Mouse (Mus musculus) adrenal gland (tissue): Measurements from ENCODE around the gene Efr3b.
"Not testable (repeated sequence)": the region's sequence is repeated elsewhere in the genome, so short reads cannot be mapped to it uniquely, and the experiment has no call there.

ENCODE experiments used
- intact Hi-C: fragments of 180-260 bp; cut with DNase I; formaldehyde crosslinking; loops from one replicate; pipeline ENCODE4 v1.15.1; 2025

Gene Efr3b

GRCm38 (mm10) chr12:3983736-3984135 is 55.0 kb downstream of the Efr3b start:
- intact Hi-C loops = loop anchor here (2.0 to 5.0 kb wide), 3 partner anchors 54 to 97 kb away; partner anchors contain the start of gene Efr3b

- intact Hi-C loops = loop anchor here (2.0 to 5.0 kb wide), 3 partner anchors 55 to 99 kb away; partner anchors contain the start of gene Efr3b
Measured at GRCm38 (mm10) chr12:3982257-3982656, 56.5 kb downstream of the Efr3b start.

- intact Hi-C loops = loop anchor here (2.0 to 5.0 kb wide), 3 partner anchors 54 to 99 kb away; partner anchors contain the start of gene Efr3b
Measured at GRCm38 (mm10) chr12:3981350-3982131, 57.2 kb downstream of the Efr3b start.

GRCm38 (mm10) chr12:3980991-3981349 is 57.7 kb downstream of the Efr3b start:
- intact Hi-C loops = loop anchor here (5.0 kb wide), 2 partner anchors 54 to 56 kb away; partner anchors contain the start of gene Efr3b

GRCm38 (mm10) chr12:3973169-3973568 is 65.5 kb downstream of the Efr3b start:
- intact Hi-C loops = not testable (repeated sequence)

GRCm38 (mm10) chr12:3968380-3968779 is 70.3 kb downstream of the Efr3b start:
- intact Hi-C loops = no loop called here

GRCm38 (mm10) chr12:3967196-3967595 is 71.5 kb downstream of the Efr3b start:
- intact Hi-C loops = no loop called here

GRCm38 (mm10) chr12:3960553-3960952 is 78.2 kb downstream of the Efr3b start:
- intact Hi-C loops = no loop called here

- intact Hi-C loops = no loop called here
Measured at GRCm38 (mm10) chr12:3959791-3960543, 78.7 kb downstream of the Efr3b start.

- intact Hi-C loops = no loop called here
Measured at GRCm38 (mm10) chr12:3956351-3956750, 82.4 kb downstream of the Efr3b start.

GRCm38 (mm10) chr12:3955371-3955770 is 83.3 kb downstream of the Efr3b start:
- intact Hi-C loops = no loop called here

- intact Hi-C loops = no loop called here
Measured at GRCm38 (mm10) chr12:3954651-3955050, 84.1 kb downstream of the Efr3b start, which contains the start of gene Pomc. Gene Pomc, plus strand, starts transcription at chr12:3954951.

- intact Hi-C loops = no loop called here
Measured at GRCm38 (mm10) chr12:3947503-3947902, 91.2 kb downstream of the Efr3b start.

GRCm38 (mm10) chr12:3944454-3945073 is 94.2 kb downstream of the Efr3b start:
- intact Hi-C loops = no loop called here

- intact Hi-C loops = no loop called here
Measured at GRCm38 (mm10) chr12:3942026-3942425, 96.7 kb downstream of the Efr3b start.

GRCm38 (mm10) chr12:3930090-3930865 is 108.4 kb downstream of the Efr3b start:
- intact Hi-C loops = not testable (repeated sequence)

GRCm38 (mm10) chr12:3928841-3929240 is 109.9 kb downstream of the Efr3b start:
- intact Hi-C loops = loop anchor here (5.0 to 10.0 kb wide), 2 partner anchors 53 to 264 kb away; no protein-coding TSS in a partner anchor

GRCm38 (mm10) chr12:3926127-3926526 is 112.6 kb downstream of the Efr3b start:
- intact Hi-C loops = loop anchor here (2.0 to 10.0 kb wide), 3 partner anchors 56 to 261 kb away; no protein-coding TSS in a partner anchor

- intact Hi-C loops = loop anchor here (10.0 kb wide), 1 partner anchor 225 kb away; no protein-coding TSS in a partner anchor
Measured at GRCm38 (mm10) chr12:3919423-3919822, 119.3 kb downstream of the Efr3b start.

GRCm38 (mm10) chr12:3918577-3918976 is 120.1 kb downstream of the Efr3b start:
- intact Hi-C loops = loop anchor here (10.0 kb wide), 1 partner anchor 224 kb away; no protein-coding TSS in a partner anchor
